Mouse (Mus musculus) cerebellum, adult 2 months (tissue): ENCODE measurements around the gene Ccnj. TPM values are rescaled to one million over a fixed set of nuclear protein-coding genes. Genes with fewer than 3 reads are reported as not detected.

Source experiments
- DNase-seq, 2 experiments: peaks; one replicate each; pipeline ENCODE4 v3.0.0; 2021
- H3K27ac ChIP-seq: fragments of 200-500 bp; 2 replicates; pipeline ENCODE4 v1.5.1; 2012; ENCODE audit warnings: low read length, control low read depth, inconsistent platforms; ENCODE audit not compliant: insufficient read depth
- H3K27me3 ChIP-seq: fragments of 200-500 bp; 2 replicates; pipeline ENCODE4 v1.6.1; 2012; ENCODE audit warnings: inconsistent platforms, mild to moderate bottlenecking, low read length, moderate library complexity; ENCODE audit not compliant: control insufficient read depth, insufficient read depth
- H3K4me1 ChIP-seq: fragments of 200-500 bp; 2 replicates; pipeline ENCODE4 v1.6.1; 2011; ENCODE audit warnings: low read length; ENCODE audit not compliant: control insufficient read depth, insufficient read depth
- H3K4me3 ChIP-seq: fragments of 200-500 bp; replicated peaks from 2 replicates; pipeline ENCODE3; 2011; ENCODE audit warnings: mild to moderate bottlenecking, low read depth, low read length, control low read depth; ENCODE audit not compliant: insufficient read depth
- CTCF ChIP-seq: fragments of 200-500 bp; IDR thresholded peaks from 2 replicates; pipeline ENCODE4 v1.5.1; 2011; ENCODE audit warnings: low read depth, mild to moderate bottlenecking, control low read depth, low read length, moderate library complexity, borderline replicate concordance; ENCODE audit not compliant: insufficient read depth
- POLR2A ChIP-seq: fragments of 200-500 bp; IDR thresholded peaks from 2 replicates; pipeline ENCODE4 v1.6.1; 2011; ENCODE audit warnings: low read length, control low read depth, borderline replicate concordance; ENCODE audit not compliant: insufficient read depth
- WGBS: fragments of 180-500 bp; shearing (Covaris S2); methylation state at CpG from one replicate; pipeline ENCODE4 v1.1.7; 2018; 5-methylcytosine and 5-hydroxymethylcytosine counted together
- polyA plus RNA-seq: library from polyadenylated mRNA; depleted of rRNA; stranded (reverse); fragments of >200 nt; gene quantifications from 2 replicates; pipeline ENCODE4 v1.2.3, GENCODE M21; 2012; rRNA removed

Gene Ccnj
- polyA plus RNA-seq, 1 experiment, result 8.7 TPM

GRCm38 (mm10) chr19:40894519-40895392, 63.7 kb downstream of the Ccnj start, which contains the start of gene Zfp518a:
Gene Zfp518a, plus strand, starts transcription at chr19:40894705.
- no peak for TF ChIP-seq CTCF
- TF ChIP-seq POLR2A, result peak; percentile 66
- no peaks in the 10 kb centered on the region for H3K27me3 ChIP-seq
- H3K27ac ChIP-seq, result peak within 1 kb of the TSS; percentile 97
- H3K4me1 ChIP-seq, result no peaks in the 10 kb centered on the region
- WGBS, result under 1% methylated on average over 89 of the region's 89 CpGs
- H3K4me3 ChIP-seq, result peak within 1 kb of the TSS; percentile 97
- peak; percentile 89 to 94 for DNase-seq

- Histone ChIP-seq H3K4me3 (peak overlapping the region; percentile 97), H3K27me3 (no peaks in the 10 kb centered on the region), H3K27ac (no peak overlapping the region), H3K4me1 (no peaks in the 10 kb centered on the region)
- WGBS, result 1% methylated on average over 6 of the region's 6 CpGs
- TF ChIP-seq POLR2A (no peak), CTCF (no peak)
- no peak for DNase-seq
Measured at GRCm38 (mm10) chr19:40895393-40895703, 64.3 kb downstream of the Ccnj start.

Other genes starting within 250 kb of the Ccnj start
- 25.3 and 32.2 TPM in 2 replicates for gene Aldh18a1, start 242.8 kb upstream of the Ccnj start, polyA plus RNA-seq
- gene Tctn3, start 219.0 kb upstream of the Ccnj start, polyA plus RNA-seq, result 16.4 and 18.9 TPM in 2 replicates
- gene Entpd1, start 218.9 kb upstream of the Ccnj start, polyA plus RNA-seq, result 7.5 and 12.0 TPM in 2 replicates
- 0.07 TPM in 1 of 2 replicates, not detected in the other for gene Cc2d2b, start 82.5 kb upstream of the Ccnj start, polyA plus RNA-seq
- gene Zfp518a, start 63.4 kb downstream of the Ccnj start, polyA plus RNA-seq, result 4.7 and 5.2 TPM in 2 replicates
- gene Blnk, start 163.3 kb downstream of the Ccnj start, polyA plus RNA-seq, result 0.92 and 1.1 TPM in 2 replicates
- gene Dntt, start 198.0 kb downstream of the Ccnj start, polyA plus RNA-seq, result 0.05 TPM in 1 of 2 replicates, not detected in the other
- gene Opalin, start 245.8 kb downstream of the Ccnj start, polyA plus RNA-seq, result 38.2 and 46.0 TPM in 2 replicates